Mouse (Mus musculus) gonadal fat pad, adult 2 months (tissue): ENCODE results near the gene Dync2li1. TPM values are rescaled to one million over a fixed set of nuclear protein-coding genes. Genes with fewer than 3 reads are reported as not detected.

ENCODE experiments used
- DNase-seq: peaks from one replicate; pipeline ENCODE4 v3.0.0-alpha.2; 2012; ENCODE audit warnings: low read depth
- polyA plus RNA-seq: library from polyadenylated mRNA; depleted of rRNA; stranded (reverse); fragments of >200 nt; gene quantifications from 2 replicates; pipeline ENCODE4 v1.2.3, GENCODE M21; 2012; rRNA removed

The Dync2li1 gene
- polyA plus RNA-seq: 4.9 and 5.7 TPM in 2 replicates

GRCm38 (mm10) chr17:84626276-84626856 is at the start of gene Dync2li1:
TSS of gene Dync2li1 (plus strand) at chr17:84626496.
- DNase-seq: no peak

- no peak for DNase-seq
Measured at GRCm38 (mm10) chr17:84576621-84577293, 49.5 kb upstream of the Dync2li1 start.

GRCm38 (mm10) chr17:84579249-84579648 is 47.0 kb upstream of the Dync2li1 start:
- no peak for DNase-seq

GRCm38 (mm10) chr17:84579817-84580216 is 46.5 kb upstream of the Dync2li1 start:
- no peak for DNase-seq

GRCm38 (mm10) chr17:84580821-84581220 is 45.5 kb upstream of the Dync2li1 start:
- no peak for DNase-seq

GRCm38 (mm10) chr17:84581740-84582414 is 44.4 kb upstream of the Dync2li1 start:
- DNase-seq: no peak

- DNase-seq: no peak
Measured at GRCm38 (mm10) chr17:84584107-84584506, 42.2 kb upstream of the Dync2li1 start.

- DNase-seq: no peak
Measured at GRCm38 (mm10) chr17:84585104-84585503, 41.2 kb upstream of the Dync2li1 start.

GRCm38 (mm10) chr17:84590065-84590464 is 36.2 kb upstream of the Dync2li1 start:
- no peak for DNase-seq

- no peak for DNase-seq
Measured at GRCm38 (mm10) chr17:84591431-84592150, 34.7 kb upstream of the Dync2li1 start.

- DNase-seq: no peak
Measured at GRCm38 (mm10) chr17:84596015-84596441, 30.3 kb upstream of the Dync2li1 start.

- no peak for DNase-seq
Measured at GRCm38 (mm10) chr17:84596501-84596900, 29.8 kb upstream of the Dync2li1 start.

- DNase-seq: no peak
Measured at GRCm38 (mm10) chr17:84597859-84598258, 28.4 kb upstream of the Dync2li1 start.

- no peak for DNase-seq
Measured at GRCm38 (mm10) chr17:84598928-84599327, 27.4 kb upstream of the Dync2li1 start.

- DNase-seq: no peak
Measured at GRCm38 (mm10) chr17:84600051-84600983, 26.0 kb upstream of the Dync2li1 start.

- no peak for DNase-seq
Measured at GRCm38 (mm10) chr17:84601805-84602204, 24.5 kb upstream of the Dync2li1 start.

- DNase-seq: no peak
Measured at GRCm38 (mm10) chr17:84603202-84603627, 23.1 kb upstream of the Dync2li1 start.

GRCm38 (mm10) chr17:84603709-84604420 is 22.4 kb upstream of the Dync2li1 start:
- DNase-seq: no peak

GRCm38 (mm10) chr17:84606976-84607375 is 19.3 kb upstream of the Dync2li1 start:
- DNase-seq: no peak

GRCm38 (mm10) chr17:84607617-84608016 is 18.7 kb upstream of the Dync2li1 start:
- no peak for DNase-seq
